Mouse (Mus musculus) gastrocnemius, postnatal 10 days (tissue): ENCODE results near the gene Trim7. TPM values are rescaled to one million over a fixed set of nuclear protein-coding genes. Genes with fewer than 3 reads are reported as not detected.
"Not testable (repeated sequence)": the region's sequence is repeated elsewhere in the genome, so short reads cannot be mapped to it uniquely, and the experiment has no call there.

Source experiments
- DNase-seq: peaks from one replicate; pipeline ENCODE4 v3.0.0; 2021; ENCODE audit warnings: mixed read lengths
- long read RNA-seq, 2 experiments: library from polyadenylated mRNA; stranded (forward); transcript quantifications; one replicate each; pipeline ENCODE4 v2.0.0; 2021
- total RNA-seq, 2 experiments: library from RNA; stranded (reverse); gene quantifications; 2 replicates each; pipeline ENCODE4 v1.2.3; 2021

The Trim7 gene
- total RNA-seq, result 100 to 1,000 TPM; 107 to 110 TPM
- long read RNA-seq, experiment 1, transcript Trim7-201 (7 exons, 2,161 nt), result major isoform, 79 of 109 reads
- long read RNA-seq, experiment 1, partial matches to known transcripts, result 5 of 109 reads
- long read RNA-seq, experiment 1, other reads (novel, unspliced or antisense), result 25 of 109 reads
- long read RNA-seq, experiment 2, transcript Trim7-201 (7 exons, 2,161 nt), result major isoform, 88 of 111 reads
- long read RNA-seq, experiment 2, partial matches to known transcripts, result 7 of 111 reads
- long read RNA-seq, experiment 2, other reads (novel, unspliced or antisense), result 15 of 111 reads

- not testable (repeated sequence) for DNase-seq
These were observed at the start of gene Trim7, which contains the start of gene Gm12184 for GRCm38 (mm10) chr11:48825979-48826751. Trim7 (plus strand) TSS chr11:48826140. Gm12184 (minus strand) TSS chr11:48826655.

- no peak for DNase-seq
These were observed 49.3 kb upstream of the Trim7 start for GRCm38 (mm10) chr11:48776664-48777063.

GRCm38 (mm10) chr11:48777303-48777702 lies 48.6 kb upstream of the Trim7 start:
- no peak for DNase-seq

- no peak for DNase-seq
These were observed 46.5 kb upstream of the Trim7 start for GRCm38 (mm10) chr11:48779450-48779849.

GRCm38 (mm10) chr11:48782243-48782642 lies 43.7 kb upstream of the Trim7 start:
- no peak for DNase-seq

- no peak for DNase-seq
These were observed 38.3 kb upstream of the Trim7 start for GRCm38 (mm10) chr11:48787455-48788211.

GRCm38 (mm10) chr11:48788311-48789089 lies 37.4 kb upstream of the Trim7 start:
- peak; percentile 68 for DNase-seq

- DNase-seq, result no peak
These were observed 36.7 kb upstream of the Trim7 start for GRCm38 (mm10) chr11:48789215-48789614.

GRCm38 (mm10) chr11:48789973-48790823 lies 35.7 kb upstream of the Trim7 start:
- peak; percentile 88 for DNase-seq

- DNase-seq, result no peak
These were observed 35.0 kb upstream of the Trim7 start for GRCm38 (mm10) chr11:48790946-48791345.

- not testable (repeated sequence) for DNase-seq
These were observed 34.0 kb upstream of the Trim7 start for GRCm38 (mm10) chr11:48791894-48792293.

- no peak for DNase-seq
These were observed 32.8 kb upstream of the Trim7 start for GRCm38 (mm10) chr11:48793184-48793583.

GRCm38 (mm10) chr11:48795221-48795620 lies 30.7 kb upstream of the Trim7 start:
- no peak for DNase-seq

- no peak for DNase-seq
These were observed 29.6 kb upstream of the Trim7 start for GRCm38 (mm10) chr11:48796290-48796689.

GRCm38 (mm10) chr11:48797287-48797686 lies 28.7 kb upstream of the Trim7 start:
- no peak for DNase-seq

- no peak for DNase-seq
These were observed 27.6 kb upstream of the Trim7 start for GRCm38 (mm10) chr11:48798308-48798707.

- no peak for DNase-seq
These were observed 26.7 kb upstream of the Trim7 start for GRCm38 (mm10) chr11:48798984-48799920.

GRCm38 (mm10) chr11:48799921-48800701 lies 25.8 kb upstream of the Trim7 start, which contains the start of gene Rack1:
Rack1 (plus strand) TSS chr11:48800332.
- peak; percentile 81 for DNase-seq
